Mouse (Mus musculus): ENCODE measurements around the gene Ccdc113. TPM values are rescaled to one million over a fixed set of nuclear protein-coding genes. Genes with fewer than 3 reads are reported as not detected.

Ccdc113 gene
- total RNA-seq (2021), result under 1 TPM in 1 of 2 experiments, not detected in 1; 0.41 TPM
- long read RNA-seq, experiment 1, result 0 reads
- long read RNA-seq, experiment 2, partial matches to known transcripts, result 1 of 1 reads
- long read RNA-seq, experiment 2, other reads (novel, unspliced or antisense), result 0 of 1 reads

GRCm38 (mm10) chr8:95533584-95534387 lies at the start of gene Ccdc113:
TSS of gene Ccdc113 (plus strand) at chr8:95534085.
- peak; percentile 28 to 51 for DNase-seq (ENCODE audit: low spot score in 2 of 2)

- peak in 1 of 2 experiments; percentile 15 for DNase-seq (ENCODE audit: low spot score in 2 of 2)
Measured at GRCm38 (mm10) chr8:95487800-95488697, 45.8 kb upstream of the Ccdc113 start.

- DNase-seq (ENCODE audit: low spot score in 2 of 2), result peak; percentile 87
Measured at GRCm38 (mm10) chr8:95488698-95489332, 45.1 kb upstream of the Ccdc113 start.

- no peak for DNase-seq (ENCODE audit: low spot score in 2 of 2)
Measured at GRCm38 (mm10) chr8:95490006-95490405, 43.9 kb upstream of the Ccdc113 start, which contains the start of gene Csnk2a2. TSS of gene Csnk2a2 (minus strand) at chr8:95490039.

GRCm38 (mm10) chr8:95492057-95492456 lies 41.8 kb upstream of the Ccdc113 start:
- DNase-seq (ENCODE audit: low spot score in 2 of 2), result no peak

- no peak for DNase-seq (ENCODE audit: low spot score in 2 of 2)
Measured at GRCm38 (mm10) chr8:95495444-95495843, 38.4 kb upstream of the Ccdc113 start.

GRCm38 (mm10) chr8:95496420-95496819 lies 37.5 kb upstream of the Ccdc113 start:
- no peak for DNase-seq (ENCODE audit: low spot score in 2 of 2)

GRCm38 (mm10) chr8:95497821-95498220 lies 36.1 kb upstream of the Ccdc113 start:
- no peak for DNase-seq (ENCODE audit: low spot score in 2 of 2)

- DNase-seq (ENCODE audit: low spot score in 2 of 2), result no peak
Measured at GRCm38 (mm10) chr8:95499266-95500064, 34.4 kb upstream of the Ccdc113 start.

- no peak for DNase-seq (ENCODE audit: low spot score in 2 of 2)
Measured at GRCm38 (mm10) chr8:95500436-95500835, 33.4 kb upstream of the Ccdc113 start.

GRCm38 (mm10) chr8:95502431-95502830 lies 31.5 kb upstream of the Ccdc113 start:
- DNase-seq (ENCODE audit: low spot score in 2 of 2), result no peak

GRCm38 (mm10) chr8:95504835-95505234 lies 29.1 kb upstream of the Ccdc113 start:
- no peak for DNase-seq (ENCODE audit: low spot score in 2 of 2)

- no peak for DNase-seq (ENCODE audit: low spot score in 2 of 2)
Measured at GRCm38 (mm10) chr8:95505606-95506005, 28.3 kb upstream of the Ccdc113 start.

- no peak for DNase-seq (ENCODE audit: low spot score in 2 of 2)
Measured at GRCm38 (mm10) chr8:95506245-95506644, 27.6 kb upstream of the Ccdc113 start.

- no peak for DNase-seq (ENCODE audit: low spot score in 2 of 2)
Measured at GRCm38 (mm10) chr8:95512257-95512656, 21.6 kb upstream of the Ccdc113 start.

GRCm38 (mm10) chr8:95513219-95513618 lies 20.7 kb upstream of the Ccdc113 start:
- no peak for DNase-seq (ENCODE audit: low spot score in 2 of 2)

- no peak for DNase-seq (ENCODE audit: low spot score in 2 of 2)
Measured at GRCm38 (mm10) chr8:95516928-95517327, 17.0 kb upstream of the Ccdc113 start.

GRCm38 (mm10) chr8:95523991-95524390 lies 9.9 kb upstream of the Ccdc113 start:
- DNase-seq (ENCODE audit: low spot score in 2 of 2), result no peak

- DNase-seq (ENCODE audit: low spot score in 2 of 2), result no peak
Measured at GRCm38 (mm10) chr8:95528194-95528593, 5.7 kb upstream of the Ccdc113 start.

GRCm38 (mm10) chr8:95528750-95529310 lies 5.1 kb upstream of the Ccdc113 start:
- DNase-seq (ENCODE audit: low spot score in 2 of 2), result no peak
